Mouse (Mus musculus) heart, embryonic 14.5 days (tissue): ENCODE data around the gene AL607142.1. TPM values are rescaled to one million over a fixed set of nuclear protein-coding genes. Genes with fewer than 3 reads are reported as not detected.

Experiments
- ATAC-seq: fragments of 200-750 bp; cut with Nextera tagmentation; 2 replicates; pipeline ENCODE4 v1.8.0; 2017; ENCODE audit warnings: low read depth, moderate TSS enrichment; ENCODE audit not compliant: insufficient number of reproducible peaks, insufficient read depth, low FRiP score
- H3K27ac ChIP-seq, 2 experiments: fragments of 200-500 bp in 1 of 2; fragments of 300-500 bp in 1 of 2; sonication (generic) in 1 of 2; replicated peaks in 1 of 2; 2 replicates each; pipeline ENCODE4 v1.5.1; 2012 to 2014; ENCODE audit warnings: low read depth in 2 of 2, low read length in 2 of 2, control low read depth in 1 of 2, mild to moderate bottlenecking in 1 of 2, mixed read lengths in 1 of 2; ENCODE audit not compliant: control insufficient read depth in 1 of 2, insufficient read depth in 1 of 2
- H3K27me3 ChIP-seq: fragments of 300-500 bp; sonication (generic); 2 replicates; pipeline ENCODE4 v1.6.1; 2014; ENCODE audit warnings: mild to moderate bottlenecking, low read length, control low read depth; ENCODE audit not compliant: control insufficient read depth, insufficient read depth
- H3K36me3 ChIP-seq: fragments of 300-500 bp; sonication (generic); 2 replicates; pipeline ENCODE4 v1.6.1; 2014; ENCODE audit warnings: mild to moderate bottlenecking, control low read depth, low read length, mixed read lengths; ENCODE audit not compliant: control insufficient read depth, insufficient read depth
- H3K4me1 ChIP-seq, 2 experiments: fragments of 200-500 bp in 1 of 2; fragments of 300-500 bp in 1 of 2; sonication (generic) in 1 of 2; 2 replicates each; pipeline ENCODE4 v1.6.1; 2012 to 2014; ENCODE audit warnings: low read length in 2 of 2, control low read depth in 1 of 2, mixed read lengths in 1 of 2; ENCODE audit not compliant: control insufficient read depth in 2 of 2, insufficient read depth in 2 of 2
- H3K4me2 ChIP-seq: fragments of 300-500 bp; sonication (generic); 2 replicates; pipeline ENCODE4 v1.6.1; 2014; ENCODE audit warnings: mild to moderate bottlenecking, low read length
- H3K4me3 ChIP-seq, 2 experiments: fragments of 200-500 bp in 1 of 2; fragments of 300-500 bp in 1 of 2; sonication (generic) in 1 of 2; 2 replicates each; pipeline ENCODE4 v1.5.1; 2012 to 2014; ENCODE audit warnings: low read length in 2 of 2, mild to moderate bottlenecking in 2 of 2, control low read depth in 1 of 2, low read depth in 1 of 2, moderate library complexity in 1 of 2; ENCODE audit not compliant: control insufficient read depth in 1 of 2, insufficient read depth in 1 of 2
- H3K9ac ChIP-seq: fragments of 300-500 bp; sonication (generic); 2 replicates; pipeline ENCODE4 v1.6.1; 2014; ENCODE audit warnings: mild to moderate bottlenecking, low read length
- H3K9me3 ChIP-seq: fragments of 300-500 bp; sonication (generic); 2 replicates; pipeline ENCODE4 v1.6.1; 2016; ENCODE audit warnings: low read length, control low read depth; ENCODE audit not compliant: control insufficient read depth
- WGBS: fragments of 180-500 bp; shearing (Covaris S2); extraction: QIAGEN DNeasy Blood & Tissue Kit; methylation state at CpG from one replicate; pipeline ENCODE4 v1.1.7; 2014; 5-methylcytosine and 5-hydroxymethylcytosine counted together
- polyA plus RNA-seq: library from polyadenylated mRNA; unstranded; fragments of >200 nt; fragmentation: Nextera tagmentation; extraction: Ambion mirVana; gene quantifications from 2 replicates; pipeline ENCODE4 v1.2.1, GENCODE M21; 2014

Gene AL607142.1
- polyA plus RNA-seq, 1 experiment from 2014 or later = not detected

DNA sequence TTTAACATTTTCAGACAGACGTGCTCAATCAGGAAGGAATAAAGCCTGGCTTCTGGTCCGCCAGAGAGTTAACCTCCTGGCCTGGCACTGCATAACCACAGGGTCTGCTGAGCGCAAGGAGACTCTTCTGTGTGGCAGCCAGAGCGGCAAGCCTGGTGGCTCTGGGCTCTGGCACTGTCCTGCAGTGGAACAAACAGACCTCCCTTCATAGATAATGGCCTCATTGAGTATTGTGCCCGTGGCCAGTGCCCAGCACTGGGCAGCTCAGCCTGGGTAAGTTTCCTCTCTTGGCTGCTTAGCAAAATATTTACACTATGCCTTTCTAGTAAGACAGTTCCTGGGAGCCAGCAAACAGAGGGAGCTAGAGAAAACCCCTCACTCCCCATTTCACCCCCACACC lies 9.3 kb downstream of the AL607142.1 start:
- H3K9ac ChIP-seq = no peak overlapping the region
- no peak for ATAC-seq
- no peak overlapping the region for H3K27ac ChIP-seq
- H3K27me3 ChIP-seq = no peaks in the 10 kb centered on the region
- WGBS = 74% methylated on average over 5 of the region's 5 CpGs
- no peak overlapping the region for H3K4me2 ChIP-seq
- peaks cover 16 to 23% of the 10 kb centered on the region in 2 experiments for H3K4me1 ChIP-seq
- H3K4me3 ChIP-seq = no peak overlapping the region
- H3K9me3 ChIP-seq = no peaks in the 10 kb centered on the region
- H3K36me3 ChIP-seq = no peaks in the 10 kb centered on the region

DNA sequence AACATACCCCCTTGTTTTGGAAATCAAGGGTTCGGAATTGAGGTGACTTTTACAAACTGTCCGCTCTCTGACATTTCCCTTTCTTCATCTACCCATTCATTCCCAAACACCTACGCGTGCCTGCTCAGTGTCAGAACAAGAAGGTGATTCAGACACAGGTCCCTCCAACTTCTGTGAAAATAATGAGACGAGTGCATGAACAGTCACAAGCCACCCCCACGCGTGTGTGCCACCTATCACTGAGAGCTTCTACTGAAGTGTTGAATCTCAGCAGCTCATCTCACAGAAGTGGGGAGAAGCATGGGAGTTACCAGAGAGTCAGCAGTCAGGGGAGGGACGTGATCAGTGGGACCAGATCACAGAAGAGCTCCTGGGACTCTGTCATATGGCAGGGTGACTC lies 12.5 kb downstream of the AL607142.1 start:
- 80% methylated on average over 8 of the region's 8 CpGs for WGBS

DNA sequence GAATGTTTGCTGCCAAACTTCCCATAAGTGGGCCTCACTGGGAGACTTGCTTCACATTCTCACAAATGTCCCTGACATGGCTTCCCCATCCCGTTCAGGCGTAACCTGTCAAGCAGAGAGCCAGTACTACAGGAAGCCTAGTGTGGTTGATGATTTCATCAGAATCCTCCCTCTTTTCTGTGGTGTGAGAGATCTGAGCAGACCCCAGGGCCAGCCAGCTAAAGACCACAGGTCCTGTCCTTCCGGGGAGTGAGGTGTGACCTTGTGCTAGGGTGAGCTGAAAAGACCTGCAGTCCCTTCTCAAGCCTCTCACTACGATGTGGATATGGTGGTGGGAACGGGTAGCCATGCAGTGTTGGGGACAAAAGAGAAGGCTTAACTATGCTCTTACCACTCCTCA lies 17.7 kb downstream of the AL607142.1 start:
- ATAC-seq = no peak
- Histone ChIP-seq H3K27ac (no peak overlapping the region), H3K36me3 (no peaks in the 10 kb centered on the region), H3K27me3 (no peaks in the 10 kb centered on the region), H3K4me3 (no peak overlapping the region), H3K9me3 (no peaks in the 10 kb centered on the region), H3K4me1 (no peaks in the 10 kb centered on the region), H3K4me2 (no peak overlapping the region), H3K9ac (no peak overlapping the region)
- WGBS = 80% methylated on average over 5 of the region's 5 CpGs

More for the DNA sequence above, 12.5 kb downstream of the AL607142.1 start:
- Histone ChIP-seq H3K9ac (no peak overlapping the region), H3K9me3 (no peaks in the 10 kb centered on the region), H3K4me1 (peaks cover 0 to 7% of the 10 kb centered on the region in 2 experiments; a peak in 1 of 4 replicates), H3K4me3 (no peak overlapping the region), H3K4me2 (no peak overlapping the region), H3K27ac (no peak overlapping the region), H3K27me3 (no peaks in the 10 kb centered on the region), H3K36me3 (no peaks in the 10 kb centered on the region)
- ATAC-seq = no peak

GRCm38 (mm10) chr4:120083700-120084099 lies 18.9 kb downstream of the AL607142.1 start:
- WGBS = 69% methylated on average over 3 of the region's 3 CpGs

GRCm38 (mm10) chr4:120089536-120089935 lies 24.7 kb downstream of the AL607142.1 start:
- H3K27ac ChIP-seq = no peak overlapping the region

More at GRCm38 (mm10) chr4:120083700-120084099, 18.9 kb downstream of the AL607142.1 start:
- no peak overlapping the region for H3K4me3 ChIP-seq
- no peak overlapping the region for H3K4me2 ChIP-seq
- H3K27me3 ChIP-seq = no peaks in the 10 kb centered on the region
- no peaks in the 10 kb centered on the region for H3K36me3 ChIP-seq
- no peak overlapping the region for H3K27ac ChIP-seq
- no peak overlapping the region for H3K9ac ChIP-seq
- H3K4me1 ChIP-seq = no peaks in the 10 kb centered on the region
- ATAC-seq = no peak
- H3K9me3 ChIP-seq = no peaks in the 10 kb centered on the region

GRCm38 (mm10) chr4:120091997-120092783 lies 27.4 kb downstream of the AL607142.1 start:
- ATAC-seq = no peak
- Histone ChIP-seq H3K4me3 (no peak overlapping the region), H3K4me1 (peaks cover 0 to 4% of the 10 kb centered on the region in 2 experiments; a peak in 2 of 4 replicates), H3K4me2 (no peak overlapping the region), H3K9me3 (no peaks in the 10 kb centered on the region), H3K27me3 (no peaks in the 10 kb centered on the region), H3K27ac (peak overlapping the region in 1 of 2 experiments; percentile 49; a peak in 1 of 4 replicates), H3K9ac (no peak overlapping the region), H3K36me3 (no peaks in the 10 kb centered on the region)
- 69% methylated on average over 1 of the region's 1 CpGs for WGBS

More at GRCm38 (mm10) chr4:120089536-120089935, 24.7 kb downstream of the AL607142.1 start:
- no peak for ATAC-seq
- Histone ChIP-seq H3K27me3 (no peaks in the 10 kb centered on the region), H3K4me3 (no peak overlapping the region), H3K36me3 (no peaks in the 10 kb centered on the region), H3K9ac (no peak overlapping the region), H3K9me3 (no peaks in the 10 kb centered on the region), H3K4me2 (no peak overlapping the region), H3K4me1 (peaks cover 0 to 4% of the 10 kb centered on the region in 2 experiments; a peak in 2 of 4 replicates)
- WGBS = 86% methylated on average over 8 of the region's 8 CpGs

DNA sequence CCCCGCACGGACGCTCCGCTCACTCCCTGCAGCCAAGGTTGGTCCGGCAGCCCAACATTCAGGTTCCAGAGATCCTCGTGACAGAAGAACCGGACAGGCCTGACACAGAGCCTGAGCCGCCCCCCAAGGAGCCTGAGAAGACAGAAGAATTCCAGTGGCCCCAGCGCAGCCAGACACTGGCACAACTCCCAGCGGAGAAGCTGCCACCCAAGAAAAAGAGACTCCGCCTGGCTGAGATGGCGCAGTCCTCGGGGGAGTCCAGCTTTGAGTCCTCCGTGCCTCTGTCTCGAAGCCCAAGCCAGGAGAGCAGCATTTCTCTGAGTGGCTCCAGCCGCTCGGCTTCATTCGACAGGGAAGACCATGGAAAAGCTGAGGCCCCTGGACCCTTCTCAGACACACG lies 32.1 kb downstream of the AL607142.1 start:
- Histone ChIP-seq H3K27me3 (no peaks in the 10 kb centered on the region), H3K9me3 (peaks cover 14% of the 10 kb centered on the region), H3K36me3 (no peaks in the 10 kb centered on the region), H3K4me2 (no peak overlapping the region), H3K27ac (no peak overlapping the region), H3K4me1 (peaks cover 0 to 4% of the 10 kb centered on the region in 2 experiments; a peak in 1 of 4 replicates), H3K9ac (no peak overlapping the region), H3K4me3 (no peak overlapping the region)
- WGBS = 85% methylated on average over 19 of the region's 19 CpGs
- ATAC-seq = no peak
